Mouse (Mus musculus) lung, postnatal 0 days (tissue): ENCODE results near the gene Nploc4. TPM values are rescaled to one million over a fixed set of nuclear protein-coding genes. Genes with fewer than 3 reads are reported as not detected.

Experiments used
- ATAC-seq: fragments of 200-750 bp; cut with Nextera tagmentation; 2 replicates; pipeline ENCODE4 v1.8.0; 2017; ENCODE audit warnings: moderate library complexity
- DNase-seq: peaks from one replicate; pipeline ENCODE4 v3.0.0-alpha.2; 2016; ENCODE audit warnings: low spot score
- H3K27ac ChIP-seq: fragments of 300-500 bp; sonication (generic); 2 replicates; pipeline ENCODE4 v1.5.1; 2014; ENCODE audit warnings: antibody characterized with exemption, mild to moderate bottlenecking, low read length, mixed read lengths
- H3K27me3 ChIP-seq: fragments of 300-500 bp; sonication (generic); replicated peaks from 2 replicates; pipeline ENCODE4 v1.6.1; 2014; ENCODE audit warnings: low read length, mixed read lengths; ENCODE audit not compliant: insufficient read depth
- H3K36me3 ChIP-seq: fragments of 300-500 bp; sonication (generic); 2 replicates; pipeline ENCODE4 v1.6.1; 2014; ENCODE audit warnings: low read length, mixed read lengths; ENCODE audit not compliant: insufficient read depth
- H3K4me1 ChIP-seq: fragments of 300-500 bp; sonication (generic); 2 replicates; pipeline ENCODE4 v1.6.1; 2014; ENCODE audit warnings: antibody characterized with exemption, low read depth, low read length, mixed read lengths; ENCODE audit not compliant: insufficient read depth
- H3K4me2 ChIP-seq: fragments of 300-500 bp; sonication (generic); replicated peaks from 2 replicates; pipeline ENCODE4 v1.6.1; 2014; ENCODE audit warnings: low read depth, mild to moderate bottlenecking, low read length, moderate library complexity, mixed read lengths
- H3K4me3 ChIP-seq: fragments of 300-500 bp; sonication (generic); 2 replicates; pipeline ENCODE4 v1.5.1; 2014; ENCODE audit warnings: low read depth, low read length
- H3K9ac ChIP-seq: fragments of 300-500 bp; sonication (generic); replicated peaks from 2 replicates; pipeline ENCODE4 v1.6.1; 2014; ENCODE audit warnings: low read depth, mild to moderate bottlenecking
- H3K9me3 ChIP-seq: fragments of 300-500 bp; sonication (generic); 2 replicates; pipeline ENCODE4 v1.6.1; 2016; ENCODE audit warnings: low read length, mixed read lengths
- CTCF ChIP-seq: IDR thresholded peaks from 2 replicates; pipeline ENCODE4 v1.5.1; 2016; ENCODE audit warnings: antibody characterized with exemption, mild to moderate bottlenecking
- EP300 ChIP-seq: IDR thresholded peaks from 2 replicates; pipeline ENCODE4 v1.6.1; 2016; ENCODE audit warnings: antibody characterized with exemption, mild to moderate bottlenecking, control low read depth
- WGBS: fragments of 180-500 bp; shearing (Covaris S2); extraction: QIAGEN DNeasy Blood & Tissue Kit; methylation state at CpG from one replicate; pipeline ENCODE4 v1.1.7; 2014; 5-methylcytosine and 5-hydroxymethylcytosine counted together
- polyA plus RNA-seq: library from polyadenylated mRNA; unstranded; fragments of >200 nt; fragmentation: Nextera tagmentation; extraction: Ambion mirVana; gene quantifications from 2 replicates; pipeline ENCODE4 v1.2.1, GENCODE M21; 2015

Nploc4 gene
- polyA plus RNA-seq, 1 experiment from 2014 or later: 15.3 TPM

DNA sequence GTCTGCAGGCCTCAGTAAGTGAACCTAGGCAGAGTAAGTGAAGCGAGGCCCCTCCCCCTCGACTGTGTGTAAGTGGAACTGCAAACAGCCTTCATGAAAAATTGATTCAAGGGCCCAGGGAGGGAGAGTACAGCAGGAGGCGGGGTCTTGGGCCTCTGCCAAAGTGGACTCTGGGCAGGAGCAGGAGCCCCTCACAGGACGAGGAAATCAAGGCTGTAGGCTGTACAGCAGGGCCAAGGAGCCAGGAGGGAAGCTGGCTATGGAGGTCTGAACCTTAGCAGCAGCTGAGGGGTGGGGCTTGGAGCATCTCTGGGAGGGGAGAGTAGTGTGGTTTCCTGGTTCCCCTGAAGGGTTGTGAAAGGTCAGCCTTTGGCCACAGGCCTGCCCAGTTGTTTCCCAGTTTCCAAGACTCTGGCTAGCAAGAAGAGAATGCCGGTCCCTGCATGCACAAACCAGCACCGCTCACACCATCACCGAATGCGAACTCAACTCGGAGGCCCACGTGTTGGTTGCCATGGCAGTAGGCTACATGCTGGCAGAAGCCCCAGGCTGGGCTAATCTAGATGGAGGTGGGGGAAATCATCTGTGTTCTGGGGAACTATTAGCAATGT, 79.6 kb downstream of the Nploc4 start:
- Histone ChIP-seq H3K4me2 (no peak overlapping the region), H3K4me1 (peaks cover 17% of the 10 kb centered on the region), H3K36me3 (no peaks in the 10 kb centered on the region), H3K9me3 (no peaks in the 10 kb centered on the region), H3K27ac (peak overlapping the region; percentile 47), H3K27me3 (no peaks in the 10 kb centered on the region), H3K9ac (no peak overlapping the region), H3K4me3 (no peak overlapping the region)
- ATAC-seq (peak; percentile 45), DNase-seq (peak; percentile 92)
- TF ChIP-seq CTCF (no peak), EP300 (no peak)
- 10% methylated on average over 10 of the region's 10 CpGs for WGBS

DNA sequence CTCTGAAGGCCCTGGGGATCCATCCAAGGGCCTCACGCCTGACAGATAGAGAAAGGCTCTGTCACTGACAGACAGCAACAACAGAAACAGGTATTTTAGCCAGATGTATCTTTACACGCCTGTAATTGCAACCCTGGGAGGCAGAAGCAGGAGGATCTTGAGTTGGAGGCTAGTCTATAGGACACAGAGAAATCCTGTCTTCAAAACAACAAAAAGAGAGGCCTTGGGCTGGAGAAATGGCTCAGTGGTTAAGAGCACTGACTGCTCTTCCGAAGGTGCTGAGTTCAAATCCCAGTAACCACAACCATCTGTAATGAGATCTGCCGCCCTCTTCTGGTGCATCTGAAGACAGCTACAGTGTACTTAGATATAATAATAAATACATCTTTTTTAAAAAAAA, 80.6 kb downstream of the Nploc4 start:
- Histone ChIP-seq H3K27me3 (no peaks in the 10 kb centered on the region), H3K36me3 (no peaks in the 10 kb centered on the region), H3K4me3 (no peak overlapping the region), H3K27ac (no peak overlapping the region), H3K9ac (no peak overlapping the region), H3K9me3 (no peaks in the 10 kb centered on the region), H3K4me1 (peaks cover 24% of the 10 kb centered on the region), H3K4me2 (no peak overlapping the region)
- WGBS: 92% methylated on average over 4 of the region's 4 CpGs
- DNase-seq (no peak), ATAC-seq (no peak)
- TF ChIP-seq CTCF (no peak; the same call in 1 of the 2 replicates), EP300 (no peak)

DNA sequence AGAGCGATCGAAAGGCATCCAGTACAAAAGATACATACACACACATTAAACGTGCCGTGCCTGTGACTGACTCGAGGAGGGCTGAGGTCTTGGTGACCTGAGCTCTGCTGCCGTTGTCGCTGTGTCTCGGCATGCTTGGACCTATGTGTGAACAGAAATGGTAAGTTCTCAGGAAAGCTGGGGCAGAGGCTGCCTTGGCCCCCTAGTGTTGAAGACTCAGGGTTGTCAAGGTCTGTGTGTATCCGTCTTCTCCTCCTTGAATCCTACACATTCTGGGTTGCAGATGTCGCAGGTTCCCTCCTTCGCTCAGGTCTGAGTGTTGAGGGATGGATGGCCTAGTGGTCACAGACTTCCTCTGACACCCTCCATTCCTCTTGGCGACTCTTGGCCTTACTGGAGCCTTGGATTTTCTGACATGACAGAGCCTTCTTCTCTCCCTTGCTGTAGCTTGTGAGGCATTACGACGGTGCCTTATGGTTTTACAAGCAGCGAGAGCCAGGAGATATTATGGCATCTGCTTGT, 81.1 kb downstream of the Nploc4 start:
- no peak overlapping the region for H3K4me2 ChIP-seq
- no peaks in the 10 kb centered on the region for H3K27me3 ChIP-seq
- ATAC-seq: no peak
- 69% methylated on average over 15 of the region's 15 CpGs for WGBS
- no peak overlapping the region for H3K9ac ChIP-seq
- H3K9me3 ChIP-seq: no peaks in the 10 kb centered on the region
- H3K4me1 ChIP-seq: peaks cover 28% of the 10 kb centered on the region
- DNase-seq: no peak
- H3K4me3 ChIP-seq: no peak overlapping the region
- TF ChIP-seq CTCF (peak; percentile 52), EP300 (no peak)
- no peak overlapping the region for H3K27ac ChIP-seq
- no peaks in the 10 kb centered on the region for H3K36me3 ChIP-seq

DNA sequence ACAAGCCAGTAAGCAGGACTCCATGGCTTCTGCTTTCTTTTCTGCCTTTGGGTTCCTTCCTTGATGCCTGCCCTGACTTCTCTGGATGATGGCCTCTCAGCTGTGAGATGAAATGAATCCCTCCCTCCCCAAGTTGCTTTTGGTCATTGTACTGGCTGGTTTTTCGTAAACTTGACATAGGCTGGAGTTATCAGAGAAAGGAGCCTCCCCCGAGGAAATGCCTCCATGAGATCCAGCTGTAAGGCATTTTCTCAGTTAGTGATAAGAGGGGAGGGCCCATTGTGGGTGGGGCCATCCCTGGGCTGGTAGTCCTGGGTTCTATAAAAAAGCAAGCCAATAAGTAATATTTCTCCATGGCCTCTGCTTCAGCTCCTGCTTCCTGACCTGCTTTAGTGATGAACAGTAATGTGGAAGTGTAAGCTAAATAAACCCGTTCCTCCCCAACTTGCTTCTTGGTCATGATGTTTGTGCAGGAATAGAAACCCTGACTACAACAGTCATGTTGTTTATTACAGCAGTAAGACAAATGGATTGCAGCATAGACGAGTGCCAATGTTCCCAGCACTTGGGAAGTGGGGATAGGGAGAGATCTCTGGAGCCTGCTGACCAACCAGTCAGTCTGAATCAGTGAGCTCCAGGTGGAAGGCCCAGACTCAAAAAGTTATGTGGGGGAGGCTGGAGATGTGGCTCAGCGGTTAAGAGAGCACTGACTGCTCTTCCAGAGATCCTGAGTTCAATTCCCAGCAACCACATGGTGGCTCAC, 82.0 kb downstream of the Nploc4 start:
- H3K4me2 ChIP-seq: no peak overlapping the region
- H3K9me3 ChIP-seq: no peaks in the 10 kb centered on the region
- 0 out of 2 replicates have a peak overlapping the region, but pooled peaks have one; percentile 14 for H3K27ac ChIP-seq
- H3K27me3 ChIP-seq: no peaks in the 10 kb centered on the region
- WGBS: 35% methylated on average over 5 of the region's 5 CpGs
- H3K9ac ChIP-seq: no peak overlapping the region
- peaks cover 33% of the 10 kb centered on the region for H3K4me1 ChIP-seq
- no peak for ATAC-seq
- no peak overlapping the region for H3K4me3 ChIP-seq
- H3K36me3 ChIP-seq: no peaks in the 10 kb centered on the region
- TF ChIP-seq CTCF: no peak
- no peak for TF ChIP-seq EP300
- peak; percentile 48 for DNase-seq

DNA sequence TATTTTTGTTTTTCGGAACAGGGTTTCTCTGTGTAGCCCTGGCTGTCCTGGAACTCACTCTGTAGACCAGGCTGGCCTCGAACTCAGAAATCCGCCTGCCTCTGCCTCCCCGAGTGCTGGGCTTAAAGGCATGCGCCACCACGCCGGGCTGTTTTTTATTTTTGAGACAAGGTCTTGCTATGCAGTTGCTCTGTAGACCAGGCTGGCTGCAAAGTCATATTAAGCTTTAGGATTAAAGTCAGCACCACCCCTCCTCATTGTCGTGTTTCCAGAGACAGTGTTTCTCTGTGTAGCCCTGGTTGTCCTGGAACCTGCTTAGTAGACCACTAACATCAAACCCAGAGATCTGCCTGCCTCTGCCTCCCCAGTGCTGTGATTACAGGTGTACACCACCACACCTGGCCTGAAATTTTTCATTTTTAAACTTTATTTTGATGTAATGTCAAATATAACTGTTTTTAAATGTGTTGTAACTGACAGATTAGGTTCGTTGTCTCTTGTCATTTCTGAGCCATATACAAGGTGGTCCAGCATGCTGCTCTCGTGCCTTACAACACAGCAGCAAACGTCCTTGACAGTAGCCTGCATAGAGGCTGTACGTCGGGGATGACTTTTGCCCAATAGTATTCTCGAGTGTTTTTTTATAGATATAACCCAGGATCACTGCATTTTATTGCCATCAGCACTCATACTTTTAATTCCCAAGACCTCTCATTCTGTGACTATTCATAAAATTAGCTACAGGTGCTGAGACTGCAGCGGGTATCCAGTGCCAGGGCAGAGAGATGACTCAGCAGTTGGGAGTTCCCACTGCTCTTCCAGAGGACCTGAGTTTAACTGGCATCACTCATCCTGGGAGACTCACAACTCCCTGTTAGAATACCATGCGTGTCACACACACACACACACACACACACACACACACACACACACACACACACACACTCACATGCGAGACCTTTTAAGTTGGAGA, 82.9 kb downstream of the Nploc4 start:
- no peak overlapping the region for H3K27ac ChIP-seq
- 81% methylated on average over 17 of the region's 17 CpGs for WGBS
- TF ChIP-seq EP300 (no peak), CTCF (no peak)
- no peak overlapping the region for H3K9ac ChIP-seq
- H3K4me1 ChIP-seq: peaks cover 33% of the 10 kb centered on the region
- ATAC-seq (no peak), DNase-seq (no peak)
- no peak overlapping the region for H3K4me2 ChIP-seq
- no peaks in the 10 kb centered on the region for H3K36me3 ChIP-seq
- no peaks in the 10 kb centered on the region for H3K9me3 ChIP-seq
- no peaks in the 10 kb centered on the region for H3K27me3 ChIP-seq
- no peak overlapping the region for H3K4me3 ChIP-seq
